Mouse (Mus musculus) G1E (cell line): Measurements from ENCODE around the gene Cd300a.

Source experiments
- CTCF ChIP-seq: IDR thresholded peaks from 2 replicates; pipeline ENCODE4 v1.5.1; 2012; ENCODE audit warnings: low read depth, low read length, inconsistent platforms, mixed read lengths
- TAL1 ChIP-seq: conservative IDR thresholded peaks from 2 replicates; pipeline ENCODE4 v1.6.1; 2012; ENCODE audit warnings: low read depth, low read length, inconsistent platforms, mixed read lengths

DNA sequence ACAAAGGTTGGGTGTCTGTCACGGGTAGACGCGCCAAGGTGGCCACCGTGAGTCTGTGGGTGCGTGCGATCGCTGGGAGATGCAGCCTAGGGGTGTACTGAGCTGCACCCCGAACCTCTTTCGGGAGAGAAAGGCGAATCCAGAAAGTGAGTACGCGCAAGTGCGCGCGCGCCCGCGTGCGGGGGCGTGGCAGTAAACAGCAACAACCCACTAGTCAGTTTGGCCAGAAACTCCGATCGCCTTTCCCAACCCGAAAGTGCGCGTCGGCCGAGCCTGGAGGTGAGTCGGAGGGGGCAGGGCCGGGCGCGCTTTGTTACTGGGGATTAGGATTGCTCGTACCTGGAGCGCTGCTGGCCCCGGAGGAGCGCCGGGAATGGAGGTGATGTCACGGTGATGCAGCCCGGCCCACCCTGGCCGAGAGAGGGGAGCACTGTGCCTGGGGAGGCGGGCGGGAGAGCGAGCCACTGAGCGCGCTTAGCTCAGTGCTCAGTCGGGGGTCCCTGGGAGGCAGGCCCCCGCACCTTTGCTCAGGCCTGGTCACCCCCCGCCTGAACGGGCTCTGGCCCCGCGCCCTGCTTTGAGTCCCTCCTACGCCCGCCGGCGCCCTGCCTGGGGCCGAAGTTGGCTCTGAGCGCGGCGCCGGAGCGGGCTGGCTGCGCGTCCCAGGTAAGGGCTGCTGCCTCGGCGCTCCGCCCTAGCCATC, 38.1 kb upstream of the Cd300a start:
- TF ChIP-seq CTCF (no peak), TAL1 (no peak)
